Mouse (Mus musculus) adrenal gland (tissue): Measurements from ENCODE around the gene Pycard.
"Not testable (repeated sequence)": the region's sequence is repeated elsewhere in the genome, so short reads cannot be mapped to it uniquely, and the experiment has no call there.

Source experiments
- intact Hi-C: fragments of 180-260 bp; cut with DNase I; formaldehyde crosslinking; loops from one replicate; pipeline ENCODE4 v1.15.1; 2025

The Pycard gene

DNA sequence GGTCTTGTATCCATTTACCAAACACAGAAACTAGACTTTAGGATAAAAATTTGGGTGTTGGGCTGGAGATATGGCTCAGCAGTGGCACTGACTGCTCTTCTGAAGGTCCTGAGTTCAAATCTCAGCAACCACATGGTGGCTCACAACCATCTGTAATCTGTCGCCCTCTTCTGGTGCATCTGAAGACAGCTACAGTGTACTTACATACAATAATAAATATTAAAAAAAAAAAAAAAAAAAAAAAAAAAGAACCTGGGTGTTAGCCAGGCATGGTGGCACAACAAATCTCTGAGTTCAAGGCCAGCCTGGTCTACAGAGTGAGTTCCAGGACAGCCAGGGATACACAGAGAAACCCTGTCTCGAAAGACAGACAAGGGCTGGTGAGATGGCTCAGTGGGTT is 51.6 kb downstream of the Pycard start:
- intact Hi-C loops: not testable (repeated sequence)
